Mouse (Mus musculus): Measurements from ENCODE around the gene Ice2. TPM values are rescaled to one million over a fixed set of nuclear protein-coding genes. Genes with fewer than 3 reads are reported as not detected.

The Ice2 gene
- total and polyA plus RNA-seq, 3 experiments, result 11.6 to 14.6 TPM; not detected in 1

DNA sequence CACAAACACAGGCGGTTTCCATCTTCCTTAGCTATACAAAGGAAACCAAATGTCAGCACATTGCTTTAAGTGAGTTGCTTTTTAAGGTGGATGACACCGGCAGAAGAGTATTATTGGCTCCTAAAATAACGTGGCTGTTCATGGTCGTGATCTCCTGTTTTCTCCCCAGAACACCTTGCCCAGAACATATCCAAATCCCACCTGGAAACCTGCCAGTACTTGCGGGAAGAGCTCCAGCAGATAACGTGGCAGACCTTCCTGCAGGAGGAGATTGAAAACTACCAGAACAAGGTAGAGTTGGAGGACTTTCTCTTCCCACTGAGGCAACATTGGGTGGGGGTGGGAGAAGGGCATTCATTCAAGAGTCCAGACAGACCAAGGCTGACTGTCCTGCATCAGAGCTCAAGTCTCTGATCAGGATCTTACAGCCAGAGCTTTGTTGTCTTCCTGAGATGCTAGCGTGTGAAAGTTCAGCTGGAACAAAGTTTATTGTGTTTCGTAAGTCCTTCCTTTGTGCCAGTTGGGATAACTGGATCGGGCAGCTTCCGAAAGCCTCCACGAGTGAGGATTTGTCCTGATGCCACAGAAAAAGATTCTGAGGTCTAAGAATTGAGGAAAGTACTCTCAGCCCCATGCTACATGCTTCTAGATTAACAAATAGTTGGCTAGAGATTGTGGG is 26.5 kb upstream of the Ice2 start:
- TF ChIP-seq USF2 (IDR thresholded peaks at IDR 0.05; ENCODE audit: borderline replicate concordance in 1 of 2, insufficient read depth in 1 of 2, low read depth in 1 of 2, low read length in 2 of 2) (no peak), MAZ (IDR thresholded peaks at IDR 0.05; ENCODE audit: low read depth, low read length) (no peak), CHD2 (IDR thresholded peaks at IDR 0.05; ENCODE audit: low read length) (no peak), POLR2AphosphoS2 (IDR thresholded peaks at IDR 0.05; ENCODE audit: low read length) (no peak), MEF2A (IDR thresholded peaks at IDR 0.05; ENCODE audit: extremely low read depth, insufficient replicate concordance, low read depth, low read length, poor library complexity, severe bottlenecking) (no peak)

DNA sequence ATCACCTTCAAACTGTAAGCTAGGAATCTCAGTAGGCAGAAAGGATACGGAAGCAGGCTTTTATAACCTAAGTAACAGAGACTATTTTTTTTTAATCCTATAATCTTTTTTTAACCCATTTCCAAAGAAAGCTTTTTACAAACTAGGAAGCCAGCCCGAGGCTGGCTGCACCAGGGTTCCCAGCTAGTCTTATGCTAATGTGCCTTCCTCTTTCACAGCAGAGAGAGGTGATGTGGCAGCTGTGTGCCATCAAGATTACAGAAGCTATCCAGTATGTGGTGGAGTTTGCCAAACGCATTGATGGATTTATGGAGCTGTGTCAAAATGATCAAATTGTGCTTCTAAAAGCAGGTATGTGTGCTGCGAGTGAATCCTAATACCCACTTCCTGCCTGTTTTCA is 24.8 kb upstream of the Ice2 start:
- H3K4me3 ChIP-seq (ENCODE audit: control insufficient read depth in 1 of 2, insufficient read depth in 1 of 2, low read depth in 2 of 2, low read length in 2 of 2), result no peak overlapping the region
- no peak overlapping the region for H3K27ac ChIP-seq (ENCODE audit: control insufficient read depth, low read depth, low read length)
- DNase-seq (ENCODE audit: low read depth, low spot score), result no peak
- no peaks in the 10 kb centered on the region for H3K9me3 ChIP-seq (replicated peaks; ENCODE audit: insufficient read depth, low read length)
- peaks cover 0 to 2% of the 10 kb centered on the region in 2 experiments; a peak in 2 of 4 replicates for H3K36me3 ChIP-seq (ENCODE audit: control insufficient read depth in 1 of 2, insufficient read depth in 2 of 2, low read length in 2 of 2)
- H3K4me1 ChIP-seq (ENCODE audit: control insufficient read depth in 1 of 2, insufficient read depth in 2 of 2, low read length in 2 of 2), result peaks cover 0 to 9% of the 10 kb centered on the region in 2 experiments; a peak in 3 of 4 replicates
- no peak overlapping the region for H3K9ac ChIP-seq (ENCODE audit: control insufficient read depth, low read depth, low read length, poor library complexity, severe bottlenecking)
- no peak for TF ChIP-seq ETS1 (IDR thresholded peaks at IDR 0.05; ENCODE audit: low read depth, low read length)
- TF ChIP-seq CHD2 (IDR thresholded peaks at IDR 0.05; ENCODE audit: low read length), result no peak
- no peak for TF ChIP-seq MXI1 (IDR thresholded peaks at IDR 0.05; ENCODE audit: low read depth, low read length)
- no peak for TF ChIP-seq MYC (IDR thresholded peaks at IDR 0.05; ENCODE audit: low read depth, low read length)
- TF ChIP-seq NELFE (IDR thresholded peaks at IDR 0.05; ENCODE audit: low read depth, low read length), result no peak
- no peak for TF ChIP-seq TBP (IDR thresholded peaks at IDR 0.05; ENCODE audit: low read depth, low read length)
- no peak for TF ChIP-seq JUND (IDR thresholded peaks at IDR 0.05; ENCODE audit: low read depth, low read length)
- no peaks in the 10 kb centered on the region for H3K79me2 ChIP-seq (ENCODE audit: control insufficient read depth, insufficient read depth, low read length, poor library complexity)
- H3K27me3 ChIP-seq (ENCODE audit: control insufficient read depth in 1 of 2, insufficient read depth in 2 of 2, low read length in 2 of 2), result peaks cover 0 to 1% of the 10 kb centered on the region in 2 experiments; a peak in 1 of 4 replicates

More for the DNA sequence above, 26.5 kb upstream of the Ice2 start:
- no peaks in the 10 kb centered on the region for H3K36me3 ChIP-seq (ENCODE audit: control insufficient read depth in 1 of 2, insufficient read depth in 2 of 2, low read length in 2 of 2)
- no peaks in the 10 kb centered on the region for H3K79me2 ChIP-seq (ENCODE audit: control insufficient read depth, insufficient read depth, low read length, poor library complexity)
- H3K9me3 ChIP-seq (replicated peaks; ENCODE audit: insufficient read depth, low read length), result no peaks in the 10 kb centered on the region
- no peak overlapping the region for H3K27ac ChIP-seq (ENCODE audit: control insufficient read depth, low read depth, low read length)
- peaks cover 0 to 1% of the 10 kb centered on the region in 2 experiments; a peak in 1 of 4 replicates for H3K27me3 ChIP-seq (ENCODE audit: control insufficient read depth in 1 of 2, insufficient read depth in 2 of 2, low read length in 2 of 2)
- H3K9ac ChIP-seq (ENCODE audit: control insufficient read depth, low read depth, low read length, poor library complexity, severe bottlenecking), result no peak overlapping the region
- peaks cover 0 to 4% of the 10 kb centered on the region in 2 experiments; a peak in 1 of 4 replicates for H3K4me1 ChIP-seq (ENCODE audit: control insufficient read depth in 1 of 2, insufficient read depth in 2 of 2, low read length in 2 of 2)
- no peak overlapping the region for H3K4me3 ChIP-seq (ENCODE audit: control insufficient read depth in 1 of 2, insufficient read depth in 1 of 2, low read depth in 2 of 2, low read length in 2 of 2)
- DNase-seq (ENCODE audit: low read depth, low spot score), result no peak

GRCm38 (mm10) chr9:69376982-69377653 is 20.6 kb upstream of the Ice2 start:
- Histone ChIP-seq H3K4me1 (ENCODE audit: control insufficient read depth in 1 of 2, insufficient read depth in 2 of 2, low read length in 2 of 2) (peaks cover 0 to 9% of the 10 kb centered on the region in 2 experiments; a peak in 3 of 4 replicates), H3K27ac (ENCODE audit: control insufficient read depth, low read depth, low read length) (no peak overlapping the region; the same call in 1 of the 2 replicates), H3K4me3 (ENCODE audit: control insufficient read depth in 1 of 2, insufficient read depth in 1 of 2, low read depth in 2 of 2, low read length in 2 of 2) (peak overlapping the region in 1 of 2 experiments; percentile 7; a peak in 1 of 4 replicates), H3K9me3 (replicated peaks; ENCODE audit: insufficient read depth, low read length) (no peaks in the 10 kb centered on the region), H3K27me3 (ENCODE audit: control insufficient read depth in 1 of 2, insufficient read depth in 2 of 2, low read length in 2 of 2) (0 out of 4 replicates have a peak, but pooled peaks cover 0 to 4% of the 10 kb centered on the region in 2 experiments), H3K79me2 (ENCODE audit: control insufficient read depth, insufficient read depth, low read length, poor library complexity) (no peaks in the 10 kb centered on the region), H3K36me3 (ENCODE audit: control insufficient read depth in 1 of 2, insufficient read depth in 2 of 2, low read length in 2 of 2) (peaks cover 0 to 3% of the 10 kb centered on the region in 2 experiments; a peak in 2 of 4 replicates), H3K9ac (ENCODE audit: control insufficient read depth, low read depth, low read length, poor library complexity, severe bottlenecking) (no peak overlapping the region)
- DNase-seq (ENCODE audit: low read depth, low spot score), result peak; percentile 83
- TF ChIP-seq SIN3A (IDR thresholded peaks at IDR 0.05; ENCODE audit: low read length) (peak; percentile 38; the same call in 1 of the 2 replicates), RAD21 (IDR thresholded peaks at IDR 0.05; ENCODE audit: low read depth, low read length) (peak; percentile 92), MYC (IDR thresholded peaks at IDR 0.05; ENCODE audit: low read depth, low read length) (no peak), NELFE (IDR thresholded peaks at IDR 0.05; ENCODE audit: low read depth, low read length) (no peak), TCF12 (IDR thresholded peaks at IDR 0.05; ENCODE audit: low read depth, low read length) (peak; percentile 59; the same call in 1 of the 2 replicates), GATA1 (IDR thresholded peaks at IDR 0.05; ENCODE audit: low read depth, low read length) (peak; percentile 62), ETS1 (IDR thresholded peaks at IDR 0.05; ENCODE audit: low read depth, low read length) (peak; percentile 4; the same call in 1 of the 2 replicates), ZKSCAN1 (IDR thresholded peaks at IDR 0.05; ENCODE audit: low read depth, low read length) (no peak), ZMIZ1 (IDR thresholded peaks at IDR 0.05; ENCODE audit: low read depth, low read length) (no peak), SMC3 (IDR thresholded peaks at IDR 0.05; ENCODE audit: low read depth, low read length) (peak; percentile 85), MEF2A (IDR thresholded peaks at IDR 0.05; ENCODE audit: extremely low read depth, insufficient replicate concordance, low read depth, low read length, poor library complexity, severe bottlenecking) (peak; percentile 85; the same call in 1 of the 2 replicates), MYB (IDR thresholded peaks at IDR 0.05; ENCODE audit: low read depth, low read length) (no peak), MAX (IDR thresholded peaks at IDR 0.05; ENCODE audit: low read length) (0 out of 2 replicates have a peak, but pooled peaks have one; percentile 18), CHD1 (IDR thresholded peaks at IDR 0.05; ENCODE audit: low read depth, low read length) (no peak), KAT2A (conservative IDR thresholded peaks at IDR 0.05; ENCODE audit: low read depth, low read length) (no peak)

All from MEL (cell line).